Mouse (Mus musculus): Measurements from ENCODE around the gene Olfr1311. TPM values are rescaled to one million over a fixed set of nuclear protein-coding genes. Genes with fewer than 3 reads are reported as not detected.
"Not testable (repeated sequence)": the region's sequence is repeated elsewhere in the genome, so short reads cannot be mapped to it uniquely, and the experiment has no call there.

Gene Olfr1311
- not detected in 2 replicates for polyA plus RNA-seq (2015; fragmentation: Nextera tagmentation; extraction: Ambion mirVana)

DNA sequence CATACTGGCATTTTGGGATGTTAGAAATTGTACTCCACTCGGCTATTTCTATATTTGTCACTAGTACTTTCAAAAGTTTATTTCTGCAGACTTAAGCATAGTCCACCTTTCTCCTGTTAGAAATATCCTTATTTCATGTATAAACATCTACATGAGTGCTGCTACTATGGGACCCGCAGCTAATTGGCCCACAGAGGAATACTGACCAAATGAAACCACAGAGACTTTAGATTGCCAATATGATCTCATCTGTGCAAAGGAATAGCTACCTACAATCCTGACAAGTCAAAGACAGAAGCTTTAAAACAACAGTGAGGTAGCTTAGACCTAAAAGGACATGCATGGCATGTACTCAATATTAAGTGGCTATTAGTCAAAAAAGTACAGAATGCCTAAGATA is at the start of gene Olfr1311:
Olfr1311 (minus strand) TSS at position 101 of the 400 bp plus-strand sequence.
- H3K9me3 ChIP-seq (replicated peaks; ENCODE audit: control insufficient read depth, low read length) = no peaks in the 10 kb centered on the region
- H3K9ac ChIP-seq (ENCODE audit: low read length) = no peak within 1 kb of the TSS
- no peak within 1 kb of the TSS for H3K4me3 ChIP-seq (ENCODE audit: low read length)
- no peaks in the 10 kb centered on the region for H3K4me1 ChIP-seq (ENCODE audit: control insufficient read depth, insufficient read depth, low read length)
- ATAC-seq (replicated peaks; ENCODE audit: extremely low read depth, insufficient read depth, low FRiP score) = no peak
- no peak within 1 kb of the TSS for H3K27ac ChIP-seq (ENCODE audit: low read length)
- H3K36me3 ChIP-seq (ENCODE audit: control insufficient read depth, insufficient read depth) = no peaks in the 10 kb centered on the region
- 77% methylated on average over 2 of the region's 2 CpGs for WGBS
- H3K4me2 ChIP-seq (ENCODE audit: low read depth, low read length) = no peak within 1 kb of the TSS
- H3K27me3 ChIP-seq (ENCODE audit: control insufficient read depth, insufficient read depth, low read length) = no peaks in the 10 kb centered on the region

DNA sequence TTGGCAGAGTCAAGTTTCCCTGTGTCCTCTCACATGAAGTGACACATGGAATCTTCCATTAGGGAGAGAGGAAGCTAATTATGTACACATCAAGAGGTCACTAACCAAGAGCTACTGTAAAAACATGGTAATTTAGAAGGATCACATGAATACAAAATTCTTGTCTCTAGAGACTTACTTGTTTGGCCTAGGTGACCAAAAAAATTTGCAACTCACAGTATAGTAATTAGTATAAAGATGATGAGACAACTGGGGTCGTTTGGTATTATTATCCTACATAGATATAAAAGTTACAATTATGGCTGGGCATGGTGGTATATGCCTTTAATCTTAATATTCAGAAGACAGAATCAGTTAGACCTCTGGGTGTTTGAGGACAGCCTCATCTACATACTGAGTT is 25.9 kb upstream of the Olfr1311 start, which contains the start of gene Olfr1312:
Olfr1312 (minus strand) TSS at position 101 of the 400 bp plus-strand sequence.
- WGBS = 18% methylated on average over 1 of the region's 1 CpGs
- Histone ChIP-seq H3K36me3 (ENCODE audit: control insufficient read depth, insufficient read depth) (no peaks in the 10 kb centered on the region), H3K27ac (ENCODE audit: low read length) (no peak within 1 kb of the TSS), H3K9me3 (replicated peaks; ENCODE audit: control insufficient read depth, low read length) (no peaks in the 10 kb centered on the region), H3K4me2 (ENCODE audit: low read depth, low read length) (no peak within 1 kb of the TSS), H3K9ac (ENCODE audit: low read length) (no peak within 1 kb of the TSS), H3K4me1 (ENCODE audit: control insufficient read depth, insufficient read depth, low read length) (no peaks in the 10 kb centered on the region), H3K4me3 (ENCODE audit: low read length) (no peak within 1 kb of the TSS), H3K27me3 (ENCODE audit: control insufficient read depth, insufficient read depth, low read length) (no peaks in the 10 kb centered on the region)
- ATAC-seq (replicated peaks; ENCODE audit: extremely low read depth, insufficient read depth, low FRiP score) = no peak

DNA sequence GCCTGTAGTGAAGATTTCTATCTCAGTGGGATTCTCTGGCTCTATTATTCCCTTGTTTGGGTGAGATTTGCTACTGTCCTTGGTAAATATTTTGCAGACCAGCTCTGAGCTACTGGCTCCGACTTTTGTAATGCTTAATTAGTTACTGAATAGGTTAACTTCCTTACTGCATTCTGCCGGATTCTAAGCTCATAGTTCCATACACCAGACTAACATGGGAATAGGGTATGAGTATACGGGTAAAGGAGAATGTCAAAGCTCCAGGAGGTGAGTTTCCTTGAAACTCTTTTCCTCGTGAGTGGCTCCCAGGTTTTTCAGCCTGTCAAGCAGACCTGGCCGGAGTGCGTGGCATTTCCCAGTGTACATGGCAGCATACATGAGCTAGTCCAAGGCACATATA is 2.8 kb upstream of the Olfr1311 start:
- 39% methylated on average over 6 of the region's 6 CpGs for WGBS
- ATAC-seq (replicated peaks; ENCODE audit: extremely low read depth, insufficient read depth, low FRiP score); H3K4me2 ChIP-seq (ENCODE audit: low read depth, low read length): not testable (repeated sequence)

DNA sequence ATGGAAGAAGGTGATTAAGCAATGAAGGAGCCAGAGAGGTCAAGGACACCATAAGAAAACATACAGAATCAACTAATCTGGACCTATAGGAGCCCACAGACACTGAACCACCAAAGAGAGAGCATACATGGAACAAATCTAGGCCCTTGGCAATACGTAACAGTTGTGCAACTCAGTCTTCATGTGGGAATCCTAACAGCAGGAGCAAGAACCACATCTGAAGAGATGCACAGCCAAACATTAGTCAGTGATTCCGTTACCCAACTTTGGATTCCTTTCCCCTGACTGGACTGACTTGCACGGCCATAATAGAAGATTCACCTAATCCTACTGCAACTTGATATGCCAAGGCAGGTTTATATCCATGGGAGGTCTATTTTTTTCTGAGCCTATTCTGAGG is 9.3 kb downstream of the Olfr1311 start:
- WGBS = 75% methylated on average over 3 of the region's 3 CpGs
- no peak overlapping the region for H3K4me2 ChIP-seq (ENCODE audit: low read depth, low read length)
- no peak for ATAC-seq (replicated peaks; ENCODE audit: extremely low read depth, insufficient read depth, low FRiP score)
- no peaks in the 10 kb centered on the region for H3K9me3 ChIP-seq (replicated peaks; ENCODE audit: control insufficient read depth, low read length)
- no peaks in the 10 kb centered on the region for H3K36me3 ChIP-seq (ENCODE audit: control insufficient read depth, insufficient read depth)
- H3K9ac ChIP-seq (ENCODE audit: low read length) = no peak overlapping the region
- no peaks in the 10 kb centered on the region for H3K4me1 ChIP-seq (ENCODE audit: control insufficient read depth, insufficient read depth, low read length)
- H3K27ac ChIP-seq (ENCODE audit: low read length) = no peak overlapping the region
- no peaks in the 10 kb centered on the region for H3K27me3 ChIP-seq (ENCODE audit: control insufficient read depth, insufficient read depth, low read length)
- H3K4me3 ChIP-seq (ENCODE audit: low read length) = no peak overlapping the region

More for the DNA sequence above, 2.8 kb upstream of the Olfr1311 start:
- not testable (repeated sequence) for H3K4me1 ChIP-seq (ENCODE audit: control insufficient read depth, insufficient read depth, low read length); H3K27me3 ChIP-seq (ENCODE audit: control insufficient read depth, insufficient read depth, low read length); H3K4me3 ChIP-seq (ENCODE audit: low read length); H3K9ac ChIP-seq (ENCODE audit: low read length); H3K36me3 ChIP-seq (ENCODE audit: control insufficient read depth, insufficient read depth); H3K27ac ChIP-seq (ENCODE audit: low read length); H3K9me3 ChIP-seq (replicated peaks; ENCODE audit: control insufficient read depth, low read length)

DNA sequence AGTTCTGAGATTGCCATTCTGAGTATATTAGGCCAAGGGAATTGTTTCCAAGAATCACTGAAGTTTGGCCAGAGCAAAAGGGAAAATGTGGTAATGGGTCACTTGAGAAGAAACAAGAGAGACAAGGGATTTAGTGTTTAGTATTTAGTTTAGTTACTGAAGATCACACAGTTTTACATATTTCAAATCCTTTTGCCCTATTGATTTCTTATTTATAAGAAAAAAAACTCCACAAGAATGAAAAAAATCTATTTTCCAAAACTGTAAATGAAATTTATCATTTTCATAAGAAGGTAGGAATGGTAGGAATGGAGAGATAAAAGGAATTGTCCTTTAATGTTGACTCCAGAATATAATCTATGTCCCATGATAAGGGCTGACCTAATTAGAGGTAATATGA is 11.6 kb downstream of the Olfr1311 start, which contains the start of gene Olfr1310:
Olfr1310 (minus strand) TSS at position 101 of the 400 bp plus-strand sequence.
- H3K9me3 ChIP-seq (replicated peaks; ENCODE audit: control insufficient read depth, low read length) = no peaks in the 10 kb centered on the region
- H3K4me2 ChIP-seq (ENCODE audit: low read depth, low read length) = no peak within 1 kb of the TSS
- H3K27me3 ChIP-seq (ENCODE audit: control insufficient read depth, insufficient read depth, low read length) = no peaks in the 10 kb centered on the region
- no peaks in the 10 kb centered on the region for H3K36me3 ChIP-seq (ENCODE audit: control insufficient read depth, insufficient read depth)
- H3K9ac ChIP-seq (ENCODE audit: low read length) = no peak within 1 kb of the TSS
- no peak within 1 kb of the TSS for H3K27ac ChIP-seq (ENCODE audit: low read length)
- no peak for ATAC-seq (replicated peaks; ENCODE audit: extremely low read depth, insufficient read depth, low FRiP score)
- no peak within 1 kb of the TSS for H3K4me3 ChIP-seq (ENCODE audit: low read length)
- no peaks in the 10 kb centered on the region for H3K4me1 ChIP-seq (ENCODE audit: control insufficient read depth, insufficient read depth, low read length)

DNA sequence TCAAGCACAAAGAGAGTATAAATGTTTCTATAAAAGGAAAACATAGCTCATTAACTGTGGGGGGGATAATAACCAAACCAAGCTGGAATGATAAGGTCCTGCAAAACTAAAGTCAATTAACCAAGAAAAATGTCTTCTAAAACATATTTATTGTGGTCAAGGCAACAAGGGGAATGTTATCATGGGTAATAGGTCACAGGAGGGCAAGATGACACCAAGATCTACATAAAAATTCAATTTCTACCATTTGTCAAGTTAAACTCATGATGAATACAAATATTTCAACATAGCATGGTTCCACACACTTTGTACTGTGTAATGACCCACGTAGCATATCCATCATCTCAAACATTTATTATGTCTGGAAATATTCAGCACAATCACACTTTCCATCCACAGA is 34.0 kb downstream of the Olfr1311 start, which contains the start of gene Olfr1309:
Olfr1309 (minus strand) TSS at position 101 of the 400 bp plus-strand sequence.
- Histone ChIP-seq H3K4me1 (ENCODE audit: control insufficient read depth, insufficient read depth, low read length) (no peaks in the 10 kb centered on the region), H3K9ac (ENCODE audit: low read length) (no peak within 1 kb of the TSS), H3K36me3 (ENCODE audit: control insufficient read depth, insufficient read depth) (no peaks in the 10 kb centered on the region), H3K27me3 (ENCODE audit: control insufficient read depth, insufficient read depth, low read length) (no peaks in the 10 kb centered on the region), H3K4me2 (ENCODE audit: low read depth, low read length) (no peak within 1 kb of the TSS), H3K27ac (ENCODE audit: low read length) (no peak within 1 kb of the TSS), H3K4me3 (ENCODE audit: low read length) (no peak within 1 kb of the TSS), H3K9me3 (replicated peaks; ENCODE audit: control insufficient read depth, low read length) (no peaks in the 10 kb centered on the region)
- no peak for ATAC-seq (replicated peaks; ENCODE audit: extremely low read depth, insufficient read depth, low FRiP score)
- 49% methylated on average over 1 of the region's 1 CpGs for WGBS

Other genes with a start within 250 kb of the Olfr1311 start
- gene Olfr1302, start 247.0 kb downstream of the Olfr1311 start, polyA plus RNA-seq (2015; fragmentation: Nextera tagmentation; extraction: Ambion mirVana) = not detected in 2 replicates
- gene Olfr1303, start 204.1 kb downstream of the Olfr1311 start, polyA plus RNA-seq (2015; fragmentation: Nextera tagmentation; extraction: Ambion mirVana) = not detected in 2 replicates
- not detected in 2 replicates for gene Olfr1305, start 147.3 kb downstream of the Olfr1311 start, polyA plus RNA-seq (2015; fragmentation: Nextera tagmentation; extraction: Ambion mirVana)
- not detected in 2 replicates for gene Olfr1306, start 108.1 kb downstream of the Olfr1311 start, polyA plus RNA-seq (2015; fragmentation: Nextera tagmentation; extraction: Ambion mirVana)
- gene Olfr1307, start 75.0 kb downstream of the Olfr1311 start, polyA plus RNA-seq (2015; fragmentation: Nextera tagmentation; extraction: Ambion mirVana) = not detected in 2 replicates
- not detected in 2 replicates for gene Olfr1308, start 59.5 kb downstream of the Olfr1311 start, polyA plus RNA-seq (2015; fragmentation: Nextera tagmentation; extraction: Ambion mirVana)
- not detected in 2 replicates for gene Olfr1309, start 34.1 kb downstream of the Olfr1311 start, polyA plus RNA-seq (2015; fragmentation: Nextera tagmentation; extraction: Ambion mirVana)
- not detected in 2 replicates for gene Olfr1310, start 11.7 kb downstream of the Olfr1311 start, polyA plus RNA-seq (2015; fragmentation: Nextera tagmentation; extraction: Ambion mirVana)
- gene Olfr1312, start 25.8 kb upstream of the Olfr1311 start, polyA plus RNA-seq (2015; fragmentation: Nextera tagmentation; extraction: Ambion mirVana) = not detected in 2 replicates
- not detected in 2 replicates for gene Olfr1313, start 53.4 kb upstream of the Olfr1311 start, polyA plus RNA-seq (2015; fragmentation: Nextera tagmentation; extraction: Ambion mirVana)
- gene Olfr1314, start 72.4 kb upstream of the Olfr1311 start, polyA plus RNA-seq (2015; fragmentation: Nextera tagmentation; extraction: Ambion mirVana) = not detected in 2 replicates
- not detected in 2 replicates for gene Olfr1315-ps1, start 91.0 kb upstream of the Olfr1311 start, polyA plus RNA-seq (2015; fragmentation: Nextera tagmentation; extraction: Ambion mirVana)
- gene Olfr1316, start 110.6 kb upstream of the Olfr1311 start, polyA plus RNA-seq (2015; fragmentation: Nextera tagmentation; extraction: Ambion mirVana) = not detected in 2 replicates
- gene Olfr1317, start 115.9 kb upstream of the Olfr1311 start, polyA plus RNA-seq (2015; fragmentation: Nextera tagmentation; extraction: Ambion mirVana) = not detected in 2 replicates
- gene Olfr1318, start 129.8 kb upstream of the Olfr1311 start, polyA plus RNA-seq (2015; fragmentation: Nextera tagmentation; extraction: Ambion mirVana) = not detected in 2 replicates
- 11.3 and 11.7 TPM in 2 replicates for gene Lpcat4, start 215.1 kb upstream of the Olfr1311 start, polyA plus RNA-seq (2015; fragmentation: Nextera tagmentation; extraction: Ambion mirVana)
- not detected in 2 replicates for gene Nutm1, start 234.9 kb upstream of the Olfr1311 start, polyA plus RNA-seq (2015; fragmentation: Nextera tagmentation; extraction: Ambion mirVana)
- gene Nop10, start 237.5 kb upstream of the Olfr1311 start, polyA plus RNA-seq (2015; fragmentation: Nextera tagmentation; extraction: Ambion mirVana) = 164 and 169 TPM in 2 replicates
- 10.1 and 12.2 TPM in 2 replicates for gene Slc12a6, start 241.4 kb upstream of the Olfr1311 start, polyA plus RNA-seq (2015; fragmentation: Nextera tagmentation; extraction: Ambion mirVana)
- gene Gm21985, start 241.9 kb upstream of the Olfr1311 start, polyA plus RNA-seq (2015; fragmentation: Nextera tagmentation; extraction: Ambion mirVana) = not detected in 2 replicates

All from heart, embryonic 16.5 days (tissue).